Mouse (Mus musculus): Measurements from ENCODE around the gene Moxd1. TPM values are rescaled to one million over a fixed set of nuclear protein-coding genes. Genes with fewer than 3 reads are reported as not detected.

Moxd1 gene
- polyA plus RNA-seq, 1 experiment from 2014 or later, result 29.8 TPM

- H3K9me3 ChIP-seq (replicated peaks), result no peaks in the 10 kb centered on the region
- H3K4me2 ChIP-seq (replicated peaks), result no peak overlapping the region
- H3K4me1 ChIP-seq, result peaks cover 10% of the 10 kb centered on the region
- no peak overlapping the region for H3K27ac ChIP-seq (replicated peaks)
- ATAC-seq (ENCODE audit: insufficient number of reproducible peaks, low FRiP score, low TSS enrichment, low read depth), result no peak
- 63% methylated on average over 12 of the region's 12 CpGs for WGBS
- H3K9ac ChIP-seq, result no peak overlapping the region
- peaks cover 14% of the 10 kb centered on the region for H3K27me3 ChIP-seq
- H3K36me3 ChIP-seq, result no peaks in the 10 kb centered on the region
- H3K4me3 ChIP-seq (replicated peaks), result no peak overlapping the region
These were observed 5.2 kb downstream of the Moxd1 start for GRCm38 (mm10) chr10:24228318-24229183.

- Histone ChIP-seq H3K27ac (replicated peaks) (no peak overlapping the region), H3K9ac (no peak overlapping the region), H3K36me3 (no peaks in the 10 kb centered on the region), H3K4me2 (replicated peaks) (no peak overlapping the region), H3K4me3 (replicated peaks) (no peak overlapping the region), H3K4me1 (no peaks in the 10 kb centered on the region), H3K9me3 (replicated peaks) (no peaks in the 10 kb centered on the region), H3K27me3 (no peaks in the 10 kb centered on the region; the same call in 1 of the 2 replicates)
- 44% methylated on average over 4 of the region's 4 CpGs for WGBS
- ATAC-seq (ENCODE audit: insufficient number of reproducible peaks, low FRiP score, low TSS enrichment, low read depth), result no peak
These were observed 9.0 kb downstream of the Moxd1 start for GRCm38 (mm10) chr10:24232281-24232680.

- whole genome bisulfite sequencing, result 53% methylated on average over 23 of the region's 23 CpGs
- no peak overlapping the region for H3K27ac ChIP-seq (replicated peaks)
- no peaks in the 10 kb centered on the region for H3K4me1 ChIP-seq
- no peaks in the 10 kb centered on the region for H3K9me3 ChIP-seq (replicated peaks)
- 0 out of 2 replicates have a peak overlapping the region, but pooled peaks have one; percentile 12 for H3K4me2 ChIP-seq (replicated peaks)
- H3K9ac ChIP-seq, result no peak overlapping the region
- H3K36me3 ChIP-seq, result no peaks in the 10 kb centered on the region
- no peaks in the 10 kb centered on the region for H3K27me3 ChIP-seq
- no peak overlapping the region for H3K4me3 ChIP-seq (replicated peaks)
- no peak for ATAC-seq (ENCODE audit: insufficient number of reproducible peaks, low FRiP score, low TSS enrichment, low read depth)
These were observed 12.3 kb downstream of the Moxd1 start for GRCm38 (mm10) chr10:24235426-24236283.

- H3K4me3 ChIP-seq (replicated peaks), result no peak overlapping the region
- no peak overlapping the region for H3K9ac ChIP-seq
- no peaks in the 10 kb centered on the region for H3K4me1 ChIP-seq
- WGBS, result 83% methylated on average over 4 of the region's 4 CpGs
- H3K27me3 ChIP-seq, result no peaks in the 10 kb centered on the region
- H3K36me3 ChIP-seq, result no peaks in the 10 kb centered on the region
- H3K4me2 ChIP-seq (replicated peaks), result no peak overlapping the region
- no peak overlapping the region for H3K27ac ChIP-seq (replicated peaks)
- ATAC-seq (ENCODE audit: insufficient number of reproducible peaks, low FRiP score, low TSS enrichment, low read depth), result no peak
- H3K9me3 ChIP-seq (replicated peaks), result no peaks in the 10 kb centered on the region
These were observed 23.5 kb downstream of the Moxd1 start for GRCm38 (mm10) chr10:24246815-24247214.

GRCm38 (mm10) chr10:24248116-24248515, 24.8 kb downstream of the Moxd1 start:
- Histone ChIP-seq H3K4me1 (no peaks in the 10 kb centered on the region), H3K4me2 (replicated peaks) (no peak overlapping the region), H3K27ac (replicated peaks) (no peak overlapping the region), H3K4me3 (replicated peaks) (no peak overlapping the region), H3K27me3 (no peaks in the 10 kb centered on the region), H3K36me3 (no peaks in the 10 kb centered on the region), H3K9me3 (replicated peaks) (no peaks in the 10 kb centered on the region), H3K9ac (no peak overlapping the region)
- no peak for ATAC-seq (ENCODE audit: insufficient number of reproducible peaks, low FRiP score, low TSS enrichment, low read depth)

- Histone ChIP-seq H3K36me3 (no peaks in the 10 kb centered on the region), H3K9me3 (replicated peaks) (no peaks in the 10 kb centered on the region), H3K27me3 (no peaks in the 10 kb centered on the region), H3K4me1 (no peaks in the 10 kb centered on the region), H3K4me3 (replicated peaks) (no peak overlapping the region), H3K27ac (replicated peaks) (no peak overlapping the region), H3K4me2 (replicated peaks) (no peak overlapping the region), H3K9ac (no peak overlapping the region)
- ATAC-seq (ENCODE audit: insufficient number of reproducible peaks, low FRiP score, low TSS enrichment, low read depth), result no peak
These were observed 28.3 kb downstream of the Moxd1 start for GRCm38 (mm10) chr10:24251631-24252030.

- Histone ChIP-seq H3K36me3 (no peaks in the 10 kb centered on the region), H3K9ac (no peak overlapping the region), H3K9me3 (replicated peaks) (no peaks in the 10 kb centered on the region), H3K4me3 (replicated peaks) (no peak overlapping the region), H3K4me2 (replicated peaks) (no peak overlapping the region), H3K27ac (replicated peaks) (no peak overlapping the region), H3K4me1 (no peaks in the 10 kb centered on the region), H3K27me3 (no peaks in the 10 kb centered on the region)
- ATAC-seq (ENCODE audit: insufficient number of reproducible peaks, low FRiP score, low TSS enrichment, low read depth), result no peak
- 48% methylated on average over 7 of the region's 7 CpGs for WGBS
These were observed 34.8 kb downstream of the Moxd1 start for GRCm38 (mm10) chr10:24258150-24258549.

- WGBS, result 34% methylated on average over 3 of the region's 3 CpGs
- H3K36me3 ChIP-seq, result no peaks in the 10 kb centered on the region
- H3K9me3 ChIP-seq (replicated peaks), result no peaks in the 10 kb centered on the region
- no peak for ATAC-seq (ENCODE audit: insufficient number of reproducible peaks, low FRiP score, low TSS enrichment, low read depth)
- H3K27me3 ChIP-seq, result no peaks in the 10 kb centered on the region
- H3K4me3 ChIP-seq (replicated peaks), result no peak overlapping the region
- H3K9ac ChIP-seq, result no peak overlapping the region
- H3K4me2 ChIP-seq (replicated peaks), result no peak overlapping the region
- H3K4me1 ChIP-seq, result no peaks in the 10 kb centered on the region
- H3K27ac ChIP-seq (replicated peaks), result no peak overlapping the region
These were observed 35.6 kb downstream of the Moxd1 start for GRCm38 (mm10) chr10:24258885-24259284.

GRCm38 (mm10) chr10:24259794-24260590, 36.7 kb downstream of the Moxd1 start:
- Histone ChIP-seq H3K27ac (replicated peaks) (no peak overlapping the region), H3K36me3 (no peaks in the 10 kb centered on the region), H3K9me3 (replicated peaks) (no peaks in the 10 kb centered on the region), H3K27me3 (no peaks in the 10 kb centered on the region), H3K4me3 (replicated peaks) (no peak overlapping the region), H3K4me1 (no peaks in the 10 kb centered on the region), H3K9ac (no peak overlapping the region), H3K4me2 (replicated peaks) (no peak overlapping the region)
- no peak for ATAC-seq (ENCODE audit: insufficient number of reproducible peaks, low FRiP score, low TSS enrichment, low read depth)
- 14% methylated on average over 5 of the region's 5 CpGs for WGBS

- no peaks in the 10 kb centered on the region for H3K9me3 ChIP-seq (replicated peaks)
These were observed 44.2 kb downstream of the Moxd1 start for GRCm38 (mm10) chr10:24267520-24267919.

GRCm38 (mm10) chr10:24271077-24271637, 47.8 kb downstream of the Moxd1 start:
- H3K4me1 ChIP-seq, result no peaks in the 10 kb centered on the region
- ATAC-seq (ENCODE audit: insufficient number of reproducible peaks, low FRiP score, low TSS enrichment, low read depth), result no peak
- H3K9me3 ChIP-seq (replicated peaks), result no peaks in the 10 kb centered on the region
- no peak overlapping the region for H3K9ac ChIP-seq
- H3K27me3 ChIP-seq, result no peaks in the 10 kb centered on the region
- no peak overlapping the region for H3K4me2 ChIP-seq (replicated peaks)
- WGBS, result 35% methylated on average over 6 of the region's 6 CpGs
- H3K4me3 ChIP-seq (replicated peaks), result no peak overlapping the region
- no peaks in the 10 kb centered on the region for H3K36me3 ChIP-seq
- no peak overlapping the region for H3K27ac ChIP-seq (replicated peaks)

More at GRCm38 (mm10) chr10:24267520-24267919, 44.2 kb downstream of the Moxd1 start:
- no peak overlapping the region for H3K9ac ChIP-seq
- 57% methylated on average over 2 of the region's 2 CpGs for WGBS
- no peaks in the 10 kb centered on the region for H3K4me1 ChIP-seq
- H3K27me3 ChIP-seq, result no peaks in the 10 kb centered on the region
- H3K36me3 ChIP-seq, result no peaks in the 10 kb centered on the region
- no peak for ATAC-seq (ENCODE audit: insufficient number of reproducible peaks, low FRiP score, low TSS enrichment, low read depth)
- no peak overlapping the region for H3K4me2 ChIP-seq (replicated peaks)
- no peak overlapping the region for H3K4me3 ChIP-seq (replicated peaks)
- H3K27ac ChIP-seq (replicated peaks), result no peak overlapping the region

All from embryonic facial prominence, embryonic 15.5 days (tissue).